Mouse (Mus musculus): Measurements from ENCODE around the gene Itga6. TPM values are rescaled to one million over a fixed set of nuclear protein-coding genes. Genes with fewer than 3 reads are reported as not detected.
"Not testable (repeated sequence)": the region's sequence is repeated elsewhere in the genome, so short reads cannot be mapped to it uniquely, and the experiment has no call there.

Gene Itga6
- polyA plus RNA-seq, 1 experiment from 2014 or later, result 97.5 TPM

DNA sequence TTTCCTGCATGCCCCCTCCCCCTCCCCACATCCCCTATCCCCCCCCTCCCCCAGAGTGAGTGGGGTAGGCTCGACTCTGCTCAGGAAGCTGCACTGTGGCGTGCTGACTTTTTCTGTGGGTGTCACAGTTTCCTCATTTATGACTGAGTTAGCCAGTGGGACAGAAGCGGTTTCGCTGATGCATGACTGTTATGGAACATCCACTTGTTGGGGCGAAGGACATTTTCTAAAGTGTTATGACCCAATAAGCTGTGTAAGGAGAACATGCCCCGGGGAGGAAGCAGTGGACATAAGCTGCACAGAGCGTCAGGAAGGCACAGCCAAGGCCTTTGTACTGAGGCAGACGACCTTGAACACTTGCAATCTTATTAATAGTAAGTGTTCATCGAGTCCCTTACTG, 97.9 kb downstream of the Itga6 start:
- Histone ChIP-seq H3K4me3 (ENCODE audit: low read depth, low read length) (no peak overlapping the region), H3K4me1 (ENCODE audit: insufficient read depth) (no peaks in the 10 kb centered on the region), H3K36me3 (ENCODE audit: insufficient read depth) (peaks cover 46% of the 10 kb centered on the region), H3K27ac (ENCODE audit: low read depth) (no peak overlapping the region), H3K9me3 (ENCODE audit: low read depth, low read length) (no peaks in the 10 kb centered on the region), H3K4me2 (no peak overlapping the region), H3K27me3 (ENCODE audit: insufficient read depth, low read length) (no peaks in the 10 kb centered on the region), H3K9ac (no peak overlapping the region)
- no peak for DNase-seq
- ATAC-seq (ENCODE audit: insufficient read depth), result no peak
- TF ChIP-seq CTCF (IDR thresholded peaks at IDR 0.05; ENCODE audit: low read depth), result no peak
- WGBS, result 72% methylated on average over 9 of the region's 9 CpGs

DNA sequence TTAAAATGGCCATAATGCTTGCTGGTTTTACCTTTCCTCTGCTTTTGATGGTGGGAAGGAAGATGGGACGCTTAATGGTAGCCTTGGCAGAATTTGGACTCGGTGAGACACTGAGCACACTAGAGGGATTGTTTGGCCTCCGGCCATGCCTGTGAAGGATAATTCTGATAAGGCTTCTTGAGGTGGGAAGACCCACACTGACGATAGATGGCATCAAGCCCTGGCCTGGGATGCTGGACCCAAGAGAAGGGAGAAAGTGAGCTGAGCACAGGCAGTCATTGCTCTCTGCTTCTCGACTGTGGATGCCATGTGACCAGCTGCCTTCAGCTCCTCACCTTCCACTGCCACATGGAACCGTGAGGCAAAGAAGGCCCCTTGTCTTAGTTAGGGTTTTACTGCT, 99.5 kb downstream of the Itga6 start:
- peaks cover 37% of the 10 kb centered on the region for H3K36me3 ChIP-seq (ENCODE audit: insufficient read depth)
- 89% methylated on average over 6 of the region's 6 CpGs for WGBS

DNA sequence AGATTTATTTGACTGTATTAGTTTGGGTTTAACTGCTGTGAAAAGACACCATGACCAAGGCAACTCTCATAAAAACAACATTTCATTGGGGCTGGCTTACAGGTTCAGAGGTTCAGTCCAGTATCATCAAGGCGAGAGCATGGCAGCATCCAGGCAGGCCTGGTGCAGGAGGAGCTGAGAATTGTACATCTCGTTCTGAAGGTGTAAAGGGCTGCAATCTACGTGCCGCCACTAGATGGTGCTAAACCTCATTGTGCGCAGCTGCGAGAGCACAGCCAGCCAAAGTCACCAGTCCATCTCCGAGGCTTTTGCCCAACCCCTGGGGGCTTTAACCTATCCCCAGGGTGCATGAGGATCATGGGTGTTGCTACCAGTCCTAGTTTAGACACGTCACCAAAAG, 106.7 kb downstream of the Itga6 start:
- H3K27me3 ChIP-seq (ENCODE audit: insufficient read depth, low read length); H3K4me2 ChIP-seq; H3K9ac ChIP-seq; H3K27ac ChIP-seq (ENCODE audit: low read depth); H3K4me1 ChIP-seq (ENCODE audit: insufficient read depth); ATAC-seq (ENCODE audit: insufficient read depth); H3K4me3 ChIP-seq (ENCODE audit: low read depth, low read length); DNase-seq; H3K9me3 ChIP-seq (ENCODE audit: low read depth, low read length): not testable (repeated sequence)
- TF ChIP-seq CTCF (IDR thresholded peaks at IDR 0.05; ENCODE audit: low read depth), result peak; percentile 60
- peaks cover 33% of the 10 kb centered on the region for H3K36me3 ChIP-seq (ENCODE audit: insufficient read depth)
- 1% methylated on average over 6 of the region's 8 CpGs for WGBS

More for the DNA sequence above, 99.5 kb downstream of the Itga6 start:
- H3K9ac ChIP-seq, result no peak overlapping the region
- no peaks in the 10 kb centered on the region for H3K9me3 ChIP-seq (ENCODE audit: low read depth, low read length)
- no peaks in the 10 kb centered on the region for H3K27me3 ChIP-seq (ENCODE audit: insufficient read depth, low read length)
- DNase-seq (no peak), ATAC-seq (ENCODE audit: insufficient read depth) (no peak)
- no peaks in the 10 kb centered on the region for H3K4me1 ChIP-seq (ENCODE audit: insufficient read depth)
- no peak overlapping the region for H3K4me3 ChIP-seq (ENCODE audit: low read depth, low read length)
- no peak overlapping the region for H3K4me2 ChIP-seq
- no peak for TF ChIP-seq CTCF (IDR thresholded peaks at IDR 0.05; ENCODE audit: low read depth)
- H3K27ac ChIP-seq (ENCODE audit: low read depth), result no peak overlapping the region

DNA sequence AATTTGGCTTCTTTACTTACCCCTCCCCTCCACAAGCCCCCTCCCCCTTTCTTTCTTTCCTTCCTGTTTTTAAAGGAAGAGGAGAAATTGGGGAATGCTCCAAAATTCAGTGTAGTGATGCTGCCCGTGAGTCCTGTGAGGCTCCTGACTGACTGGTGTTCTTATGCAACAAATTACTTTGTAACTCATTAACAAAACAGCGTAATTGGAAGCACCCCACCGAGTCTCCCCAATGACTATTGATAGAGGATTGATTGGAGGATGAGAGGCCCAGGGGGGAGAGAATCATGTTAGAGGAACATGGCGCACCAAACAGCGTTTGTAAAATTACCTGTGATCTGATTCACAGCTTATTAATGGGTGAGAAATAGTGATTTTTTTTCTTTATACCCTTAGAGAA, 109.7 kb downstream of the Itga6 start:
- peaks cover 25% of the 10 kb centered on the region; the same call in 1 of the 2 replicates for H3K36me3 ChIP-seq (ENCODE audit: insufficient read depth)
- 77% methylated on average over 5 of the region's 5 CpGs for WGBS
- H3K9ac ChIP-seq, result no peak overlapping the region
- no peak overlapping the region for H3K4me3 ChIP-seq (ENCODE audit: low read depth, low read length)
- H3K9me3 ChIP-seq (ENCODE audit: low read depth, low read length), result no peaks in the 10 kb centered on the region
- H3K4me2 ChIP-seq, result no peak overlapping the region
- H3K4me1 ChIP-seq (ENCODE audit: insufficient read depth), result no peaks in the 10 kb centered on the region
- ATAC-seq (ENCODE audit: insufficient read depth), result no peak
- H3K27me3 ChIP-seq (ENCODE audit: insufficient read depth, low read length), result no peaks in the 10 kb centered on the region
- H3K27ac ChIP-seq (ENCODE audit: low read depth), result no peak overlapping the region
- no peak for DNase-seq
- no peak for TF ChIP-seq CTCF (IDR thresholded peaks at IDR 0.05; ENCODE audit: low read depth)

DNA sequence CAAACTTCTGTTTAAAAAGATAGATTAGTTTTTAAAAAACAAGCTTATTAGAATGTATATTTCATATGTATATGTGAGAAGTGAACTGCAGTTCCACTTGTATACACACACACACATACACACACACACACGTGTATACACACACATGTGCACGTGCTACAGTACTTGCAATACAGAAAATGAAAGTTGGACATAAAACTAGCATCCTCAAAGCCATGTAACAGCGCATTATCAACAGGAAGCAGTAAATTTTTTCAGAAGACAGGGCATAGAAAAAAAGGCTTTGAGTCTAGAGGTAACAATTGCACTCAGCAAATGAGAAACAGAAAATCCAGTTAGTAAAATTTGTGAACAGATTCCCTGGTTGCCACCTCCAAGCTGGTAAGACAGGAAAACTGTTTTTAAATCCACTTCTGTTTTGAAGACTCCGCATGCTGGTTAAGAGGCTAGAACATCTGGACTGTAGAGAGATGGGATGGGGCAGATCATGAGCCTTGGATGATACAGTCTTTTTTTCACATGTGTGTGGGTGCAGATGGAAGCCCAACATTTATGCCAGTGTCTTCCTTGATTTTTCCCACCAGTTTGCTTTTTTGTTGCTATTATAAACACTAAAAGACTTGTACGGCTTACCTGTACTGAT, 118.2 kb downstream of the Itga6 start:
- Histone ChIP-seq H3K27me3 (ENCODE audit: insufficient read depth, low read length) (no peaks in the 10 kb centered on the region), H3K4me3 (ENCODE audit: low read depth, low read length) (no peak overlapping the region), H3K9me3 (ENCODE audit: low read depth, low read length) (no peaks in the 10 kb centered on the region), H3K4me2 (no peak overlapping the region), H3K36me3 (ENCODE audit: insufficient read depth) (no peaks in the 10 kb centered on the region), H3K27ac (ENCODE audit: low read depth) (no peak overlapping the region), H3K9ac (no peak overlapping the region), H3K4me1 (ENCODE audit: insufficient read depth) (no peaks in the 10 kb centered on the region)
- ATAC-seq (ENCODE audit: insufficient read depth) (no peak), DNase-seq (no peak)
- no peak for TF ChIP-seq CTCF (IDR thresholded peaks at IDR 0.05; ENCODE audit: low read depth)
- WGBS, result 81% methylated on average over 5 of the region's 5 CpGs

DNA sequence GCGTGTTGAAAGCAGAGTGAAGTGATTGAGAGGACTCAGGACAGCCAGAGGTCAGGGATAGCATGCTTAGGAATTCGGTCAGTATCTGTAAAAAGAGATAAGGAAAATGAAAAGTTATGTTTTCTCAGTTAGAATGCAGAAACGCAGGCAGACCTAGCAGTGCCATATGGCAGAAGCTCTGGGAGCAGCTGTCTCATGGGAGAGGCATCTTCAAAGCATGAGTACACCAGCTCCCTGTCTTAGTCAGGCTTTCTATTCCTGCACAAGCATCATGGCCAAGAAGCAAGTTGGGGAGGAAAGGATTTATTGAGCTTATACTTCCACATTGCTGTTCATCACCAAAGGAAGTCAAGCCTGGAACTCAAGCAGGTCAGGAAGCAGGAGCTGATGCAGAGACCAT, 119.6 kb downstream of the Itga6 start:
- Histone ChIP-seq H3K36me3 (ENCODE audit: insufficient read depth) (no peaks in the 10 kb centered on the region), H3K9ac (no peak overlapping the region), H3K4me2 (no peak overlapping the region), H3K4me1 (ENCODE audit: insufficient read depth) (no peaks in the 10 kb centered on the region), H3K9me3 (ENCODE audit: low read depth, low read length) (no peaks in the 10 kb centered on the region), H3K27ac (ENCODE audit: low read depth) (no peak overlapping the region), H3K27me3 (ENCODE audit: insufficient read depth, low read length) (no peaks in the 10 kb centered on the region), H3K4me3 (ENCODE audit: low read depth, low read length) (no peak overlapping the region)
- TF ChIP-seq CTCF (IDR thresholded peaks at IDR 0.05; ENCODE audit: low read depth), result no peak
- ATAC-seq (ENCODE audit: insufficient read depth), result no peak
- 17% methylated on average over 3 of the region's 3 CpGs for WGBS
- DNase-seq, result no peak

DNA sequence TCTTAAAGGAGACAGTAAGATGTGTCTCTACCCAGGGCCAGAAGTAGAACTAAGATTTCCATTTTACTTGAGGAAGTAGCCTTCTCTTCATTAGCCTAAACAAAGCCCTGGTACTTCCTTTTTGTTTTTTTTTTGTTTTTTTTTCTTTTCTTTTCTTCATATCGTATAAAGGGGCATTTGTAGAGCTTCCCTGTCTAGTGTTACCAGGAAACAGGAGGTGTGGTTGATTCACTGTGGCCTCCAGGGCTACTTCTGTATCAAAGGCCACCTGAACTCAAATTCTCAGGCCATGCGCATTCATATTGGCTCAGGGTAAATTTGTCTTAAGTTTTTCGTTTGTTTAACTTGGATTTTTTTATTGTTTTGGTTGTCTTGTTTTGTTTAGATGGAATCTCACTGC, 120.5 kb downstream of the Itga6 start:
- Histone ChIP-seq H3K27me3 (ENCODE audit: insufficient read depth, low read length) (no peaks in the 10 kb centered on the region), H3K27ac (ENCODE audit: low read depth) (no peak overlapping the region), H3K4me3 (ENCODE audit: low read depth, low read length) (no peak overlapping the region), H3K9me3 (ENCODE audit: low read depth, low read length) (no peaks in the 10 kb centered on the region), H3K36me3 (ENCODE audit: insufficient read depth) (no peaks in the 10 kb centered on the region), H3K4me1 (ENCODE audit: insufficient read depth) (no peaks in the 10 kb centered on the region), H3K4me2 (no peak overlapping the region), H3K9ac (no peak overlapping the region)
- WGBS, result 57% methylated on average over 3 of the region's 3 CpGs
- no peak for DNase-seq
- no peak for TF ChIP-seq CTCF (IDR thresholded peaks at IDR 0.05; ENCODE audit: low read depth)
- no peak for ATAC-seq (ENCODE audit: insufficient read depth)

Measured in lung, embryonic 14.5 days (tissue).